Mouse (Mus musculus): ENCODE measurements around the gene Fshb. TPM values are rescaled to one million over a fixed set of nuclear protein-coding genes. Genes with fewer than 3 reads are reported as not detected.

Gene Fshb
- not detected in 2 replicates for polyA plus RNA-seq (2015; fragmentation: Nextera tagmentation; extraction: Ambion mirVana)

- ATAC-seq, result no peak
- Histone ChIP-seq H3K27ac (no peak within 1 kb of the TSS), H3K4me3 (replicated peaks) (no peak within 1 kb of the TSS), H3K9ac (replicated peaks) (no peak within 1 kb of the TSS), H3K36me3 (no peaks in the 10 kb centered on the region), H3K4me1 (replicated peaks) (no peaks in the 10 kb centered on the region; the same call in 1 of the 2 replicates), H3K4me2 (replicated peaks) (no peak within 1 kb of the TSS), H3K9me3 (no peaks in the 10 kb centered on the region), H3K27me3 (no peaks in the 10 kb centered on the region)
- WGBS, result 86% methylated on average over 4 of the region's 4 CpGs
These were observed at the start of gene Fshb for GRCm38 (mm10) chr2:107059556-107059955. TSS of gene Fshb (minus strand) at chr2:107059656.

DNA sequence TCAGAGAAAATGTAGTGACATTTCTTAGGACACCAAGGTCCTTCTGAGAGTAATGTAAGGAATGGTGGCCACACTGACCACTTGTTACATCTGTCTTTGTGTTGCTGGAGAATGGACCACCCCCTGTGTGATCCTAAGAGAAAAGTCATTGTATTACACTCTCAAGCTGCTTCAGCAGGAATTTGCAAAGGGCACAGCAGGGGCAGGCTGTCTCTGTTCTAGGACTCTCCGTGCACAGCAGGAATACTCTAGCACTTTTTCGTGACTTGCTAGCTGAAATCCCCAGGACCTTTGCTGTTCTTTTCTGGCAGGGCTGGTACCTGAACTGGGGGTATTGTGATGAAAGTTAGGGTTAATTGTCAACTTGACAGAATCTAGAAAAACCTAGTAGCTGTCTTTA, 24.8 kb upstream of the Fshb start:
- Histone ChIP-seq H3K9ac (replicated peaks) (no peak overlapping the region), H3K4me1 (replicated peaks) (no peaks in the 10 kb centered on the region), H3K4me2 (replicated peaks) (no peak overlapping the region), H3K36me3 (no peaks in the 10 kb centered on the region), H3K27me3 (no peaks in the 10 kb centered on the region), H3K9me3 (no peaks in the 10 kb centered on the region), H3K27ac (no peak overlapping the region), H3K4me3 (replicated peaks) (no peak overlapping the region)
- no peak for ATAC-seq
- 6% methylated on average over 2 of the region's 2 CpGs for WGBS

GRCm38 (mm10) chr2:107083071-107083885, 23.8 kb upstream of the Fshb start:
- H3K4me2 ChIP-seq (replicated peaks), result no peak overlapping the region
- ATAC-seq, result peak; percentile 78
- H3K9ac ChIP-seq (replicated peaks), result no peak overlapping the region
- H3K27ac ChIP-seq, result peak overlapping the region; percentile 2; the same call in 1 of the 2 replicates
- H3K36me3 ChIP-seq, result no peaks in the 10 kb centered on the region
- no peaks in the 10 kb centered on the region for H3K9me3 ChIP-seq
- H3K27me3 ChIP-seq, result no peaks in the 10 kb centered on the region
- no peak overlapping the region for H3K4me3 ChIP-seq (replicated peaks)
- 50% methylated on average over 14 of the region's 14 CpGs for WGBS
- no peaks in the 10 kb centered on the region for H3K4me1 ChIP-seq (replicated peaks)

GRCm38 (mm10) chr2:107063260-107063659, 3.8 kb upstream of the Fshb start:
- ATAC-seq, result no peak
- peaks cover 7% of the 10 kb centered on the region; the same call in 1 of the 2 replicates for H3K4me1 ChIP-seq (replicated peaks)
- H3K9me3 ChIP-seq, result no peaks in the 10 kb centered on the region
- H3K27ac ChIP-seq, result no peak overlapping the region
- 50% methylated on average over 2 of the region's 2 CpGs for WGBS
- H3K9ac ChIP-seq (replicated peaks), result no peak overlapping the region
- no peak overlapping the region for H3K4me3 ChIP-seq (replicated peaks)
- H3K36me3 ChIP-seq, result no peaks in the 10 kb centered on the region
- H3K27me3 ChIP-seq, result no peaks in the 10 kb centered on the region
- H3K4me2 ChIP-seq (replicated peaks), result no peak overlapping the region

GRCm38 (mm10) chr2:107045955-107046354, 13.5 kb downstream of the Fshb start:
- no peak overlapping the region for H3K4me2 ChIP-seq (replicated peaks)
- no peaks in the 10 kb centered on the region for H3K36me3 ChIP-seq
- no peak overlapping the region for H3K9ac ChIP-seq (replicated peaks)
- no peak overlapping the region for H3K27ac ChIP-seq
- H3K9me3 ChIP-seq, result no peaks in the 10 kb centered on the region
- H3K4me3 ChIP-seq (replicated peaks), result no peak overlapping the region
- no peaks in the 10 kb centered on the region for H3K4me1 ChIP-seq (replicated peaks)
- no peaks in the 10 kb centered on the region for H3K27me3 ChIP-seq
- no peak for ATAC-seq

DNA sequence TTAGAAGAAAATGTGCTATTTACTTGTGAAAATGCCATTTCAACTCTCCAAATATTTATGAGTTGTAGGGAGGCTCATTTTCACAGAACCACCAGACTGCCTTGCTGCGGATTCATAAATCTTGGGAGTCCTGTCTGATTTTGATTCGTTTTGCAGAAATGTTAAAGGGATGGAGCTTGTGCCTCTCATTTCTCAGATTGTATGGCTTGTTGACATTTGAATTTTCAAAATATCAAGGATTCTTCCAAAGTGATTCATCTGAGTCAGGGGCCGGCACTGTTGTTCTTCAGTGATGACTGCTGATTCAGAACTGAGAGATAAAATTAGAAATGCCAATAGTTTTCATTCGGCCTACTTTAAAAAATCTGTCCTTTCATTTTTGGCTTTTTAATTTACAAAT, 18.6 kb downstream of the Fshb start:
- 91% methylated on average over 4 of the region's 4 CpGs for WGBS
- Histone ChIP-seq H3K9ac (replicated peaks) (no peak overlapping the region), H3K9me3 (no peaks in the 10 kb centered on the region), H3K4me3 (replicated peaks) (no peak overlapping the region), H3K4me1 (replicated peaks) (no peaks in the 10 kb centered on the region), H3K27ac (no peak overlapping the region), H3K27me3 (no peaks in the 10 kb centered on the region), H3K4me2 (replicated peaks) (no peak overlapping the region), H3K36me3 (no peaks in the 10 kb centered on the region)
- ATAC-seq, result no peak

GRCm38 (mm10) chr2:107035980-107036379, 23.5 kb downstream of the Fshb start:
- no peak for ATAC-seq
- Histone ChIP-seq H3K4me1 (replicated peaks) (no peaks in the 10 kb centered on the region), H3K4me2 (replicated peaks) (no peak overlapping the region), H3K4me3 (replicated peaks) (no peak overlapping the region), H3K36me3 (no peaks in the 10 kb centered on the region), H3K9ac (replicated peaks) (no peak overlapping the region), H3K9me3 (no peaks in the 10 kb centered on the region), H3K27ac (no peak overlapping the region), H3K27me3 (no peaks in the 10 kb centered on the region)
- 92% methylated on average over 2 of the region's 2 CpGs for WGBS

DNA sequence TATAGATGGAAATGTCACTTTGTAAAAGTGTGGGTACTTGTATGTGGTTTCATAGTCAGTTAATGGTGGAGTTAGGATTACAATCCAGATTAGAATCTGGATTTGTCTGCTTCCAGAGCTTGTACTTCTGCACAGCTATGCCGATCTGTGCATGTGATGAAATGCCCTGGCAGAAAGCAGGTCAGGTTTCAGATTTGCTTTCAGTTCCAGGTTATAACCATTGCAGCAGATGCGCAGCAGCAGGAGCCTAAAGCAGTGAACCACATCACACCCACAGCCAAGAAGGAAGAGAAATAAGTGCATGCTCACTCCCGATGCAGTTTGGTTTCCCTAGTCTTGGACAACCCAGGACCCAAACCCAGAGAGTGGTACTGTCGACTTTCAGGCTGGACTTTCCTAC, 34.8 kb downstream of the Fshb start:
- 86% methylated on average over 4 of the region's 4 CpGs for WGBS
- H3K4me2 ChIP-seq (replicated peaks), result no peak overlapping the region
- no peak overlapping the region for H3K27ac ChIP-seq
- H3K9ac ChIP-seq (replicated peaks), result no peak overlapping the region
- H3K4me3 ChIP-seq (replicated peaks), result no peak overlapping the region
- no peak for ATAC-seq
- H3K36me3 ChIP-seq, result no peaks in the 10 kb centered on the region
- H3K4me1 ChIP-seq (replicated peaks), result no peaks in the 10 kb centered on the region
- no peaks in the 10 kb centered on the region for H3K27me3 ChIP-seq
- H3K9me3 ChIP-seq, result no peaks in the 10 kb centered on the region

- no peak overlapping the region for H3K27ac ChIP-seq
- WGBS, result 92% methylated on average over 5 of the region's 5 CpGs
- no peaks in the 10 kb centered on the region for H3K27me3 ChIP-seq
- H3K9me3 ChIP-seq, result no peaks in the 10 kb centered on the region
- no peak overlapping the region for H3K4me2 ChIP-seq (replicated peaks)
- no peaks in the 10 kb centered on the region for H3K4me1 ChIP-seq (replicated peaks)
- ATAC-seq, result peak; percentile 53; the same call in 1 of the 2 replicates
- H3K36me3 ChIP-seq, result no peaks in the 10 kb centered on the region
- no peak overlapping the region for H3K9ac ChIP-seq (replicated peaks)
- no peak overlapping the region for H3K4me3 ChIP-seq (replicated peaks)
These were observed 36.7 kb downstream of the Fshb start for GRCm38 (mm10) chr2:107022713-107023112.

DNA sequence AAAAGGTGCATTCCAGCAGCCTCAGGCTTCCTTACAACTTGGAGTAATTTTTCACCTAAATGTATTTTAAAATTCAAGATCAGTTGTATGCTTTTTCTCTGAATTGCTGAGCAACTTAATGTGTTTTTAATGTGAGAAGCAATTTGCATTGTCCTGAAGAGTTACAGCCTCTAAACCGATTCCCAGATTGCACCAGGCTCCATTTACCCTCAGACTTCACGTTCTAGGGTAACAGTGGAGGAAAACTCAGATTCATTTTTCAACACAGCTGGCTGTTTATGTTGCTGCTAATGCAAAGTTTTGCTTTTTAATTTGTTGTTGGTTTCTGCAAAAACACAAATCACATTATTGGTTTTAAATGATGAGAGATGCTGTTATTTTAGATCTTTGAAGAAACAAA, 40.1 kb downstream of the Fshb start:
- Histone ChIP-seq H3K9me3 (no peaks in the 10 kb centered on the region), H3K27me3 (no peaks in the 10 kb centered on the region), H3K4me2 (replicated peaks) (no peak overlapping the region), H3K27ac (no peak overlapping the region), H3K36me3 (no peaks in the 10 kb centered on the region), H3K9ac (replicated peaks) (no peak overlapping the region), H3K4me1 (replicated peaks) (no peaks in the 10 kb centered on the region), H3K4me3 (replicated peaks) (no peak overlapping the region)
- WGBS, result 84% methylated on average over 2 of the region's 2 CpGs
- ATAC-seq, result no peak

DNA sequence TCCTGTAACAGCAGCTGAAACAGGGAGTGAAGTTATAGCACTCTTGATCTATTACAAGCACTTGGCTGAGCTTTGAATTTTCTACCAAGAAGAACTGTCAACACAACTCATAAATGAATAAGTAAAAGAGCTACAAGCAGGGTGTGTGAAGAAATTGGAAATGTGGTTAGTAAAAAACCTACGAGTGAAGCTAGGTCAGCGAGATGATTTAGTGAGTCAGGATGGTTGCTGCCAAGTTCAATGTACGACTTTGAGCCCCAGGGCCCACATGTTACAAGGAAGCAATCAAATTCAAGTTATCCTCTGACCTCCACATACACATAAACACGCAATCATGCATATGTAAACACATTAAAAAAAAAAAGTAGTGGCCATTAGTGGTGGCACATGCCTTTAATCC, 46.3 kb downstream of the Fshb start:
- Histone ChIP-seq H3K36me3 (no peaks in the 10 kb centered on the region), H3K27ac (no peak overlapping the region), H3K4me3 (replicated peaks) (no peak overlapping the region), H3K4me1 (replicated peaks) (no peaks in the 10 kb centered on the region), H3K4me2 (replicated peaks) (no peak overlapping the region), H3K27me3 (no peaks in the 10 kb centered on the region), H3K9me3 (no peaks in the 10 kb centered on the region), H3K9ac (replicated peaks) (no peak overlapping the region)
- ATAC-seq, result no peak
- WGBS, result 92% methylated on average over 4 of the region's 4 CpGs

DNA sequence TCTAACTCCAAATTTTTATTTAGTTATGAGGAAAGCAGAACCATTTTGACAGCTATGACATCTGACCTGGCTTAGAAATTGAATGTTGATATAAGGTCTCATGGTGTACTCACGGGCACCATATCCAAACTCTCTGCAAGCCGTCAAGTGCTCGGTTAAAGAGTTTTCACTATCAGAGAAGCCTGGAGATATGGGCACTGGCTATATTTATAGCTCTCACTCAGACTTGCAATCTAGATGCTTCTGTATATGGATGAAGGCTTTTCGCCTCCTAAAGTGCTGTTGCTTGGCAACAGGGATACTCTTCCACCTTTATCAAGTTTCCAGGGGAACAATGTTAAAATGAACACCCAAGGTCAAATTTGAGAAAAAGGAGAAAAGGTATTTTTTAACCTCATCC, 47.1 kb downstream of the Fshb start:
- Histone ChIP-seq H3K9me3 (no peaks in the 10 kb centered on the region), H3K9ac (replicated peaks) (no peak overlapping the region), H3K4me2 (replicated peaks) (no peak overlapping the region), H3K27me3 (no peaks in the 10 kb centered on the region), H3K4me1 (replicated peaks) (no peaks in the 10 kb centered on the region), H3K36me3 (no peaks in the 10 kb centered on the region), H3K27ac (no peak overlapping the region), H3K4me3 (replicated peaks) (no peak overlapping the region)
- ATAC-seq, result no peak
- WGBS, result 88% methylated on average over 4 of the region's 4 CpGs

GRCm38 (mm10) chr2:107010160-107010559, 49.3 kb downstream of the Fshb start:
- Histone ChIP-seq H3K27ac (no peak overlapping the region), H3K9me3 (no peaks in the 10 kb centered on the region), H3K36me3 (no peaks in the 10 kb centered on the region), H3K4me3 (replicated peaks) (no peak overlapping the region), H3K9ac (replicated peaks) (no peak overlapping the region), H3K4me1 (replicated peaks) (no peaks in the 10 kb centered on the region), H3K27me3 (no peaks in the 10 kb centered on the region), H3K4me2 (replicated peaks) (no peak overlapping the region)
- ATAC-seq, result no peak
- 86% methylated on average over 6 of the region's 6 CpGs for WGBS

Data from midbrain, embryonic 13.5 days (tissue).